Comparison of ENCODE assay signal across 8 mouse cellular contexts in genomic region chr8:91801839-91802238, GRCm38 (mm10). TPM values are rescaled to one million over a fixed set of nuclear protein-coding genes. Genes with fewer than 3 reads are reported as not detected.
A peak's percentile ranks its signal among the peaks of the same experiment; 100 is the strongest.
DNase-seq lines count a peak whose midpoint lies in the region; ATAC-seq and TF ChIP-seq lines count a peak whose summit lies in the region.

Gene Irx3, minus strand, starts transcription at chr8:91802067.

- peaks cover 49% of the 10 kb centered on the region for H3K4me1 ChIP-seq in megakaryocyte, embryonic 14.5 days
- H3K4me1 ChIP-seq in embryonic facial prominence, embryonic 10.5 days, result peaks cover 99% of the 10 kb centered on the region
- H3K4me1 ChIP-seq in lung, postnatal 0 days (ENCODE audit: insufficient read depth, low read depth, low read length), result 0 out of 2 replicates have a peak, but pooled peaks cover 4% of the 10 kb centered on the region
- H3K4me1 ChIP-seq in stomach, embryonic 15.5 days, result peaks cover 54% of the 10 kb centered on the region

- peak within 1 kb of the TSS; percentile 64 for H3K9ac ChIP-seq in lung, postnatal 0 days (replicated peaks; ENCODE audit: low read depth)
- peak within 1 kb of the TSS; percentile 39; the same call in 1 of the 2 replicates for H3K9ac ChIP-seq in stomach, embryonic 15.5 days

- TF ChIP-seq EP300 in lung, postnatal 0 days (IDR thresholded peaks at IDR 0.05), result no peak

- H3K4me3 ChIP-seq in megakaryocyte, embryonic 14.5 days (replicated peaks), result peak within 1 kb of the TSS; percentile 89
- H3K4me3 ChIP-seq in embryonic facial prominence, embryonic 10.5 days, result peak within 1 kb of the TSS; percentile 82
- peak within 1 kb of the TSS; percentile 72 for H3K4me3 ChIP-seq in lung, postnatal 0 days (ENCODE audit: low read depth, low read length)
- peak within 1 kb of the TSS; percentile 55 for H3K4me3 ChIP-seq in stomach, embryonic 15.5 days (replicated peaks)

- TF ChIP-seq CTCF in lung, postnatal 0 days (IDR thresholded peaks at IDR 0.05), result peak; percentile 25

- peak; percentile 93 for DNase-seq in embryonic facial prominence, embryonic 10.5 days (ENCODE audit: low spot score)
- DNase-seq in heart, adult 8-10 months (ENCODE audit: low spot score), result peak; percentile 86
- DNase-seq in kidney, adult 9 months, result peak; percentile 90
- peak; percentile 96 for DNase-seq in lung, postnatal 0 days (ENCODE audit: low spot score)
- no peak for DNase-seq in T-cell, adult 2 months (ENCODE audit: low spot score)

- H3K27ac ChIP-seq in embryonic facial prominence, embryonic 10.5 days (replicated peaks), result peak within 1 kb of the TSS; percentile 94
- peak within 1 kb of the TSS; percentile 90 for H3K27ac ChIP-seq in lung, postnatal 0 days (ENCODE audit: low read length)
- peak within 1 kb of the TSS; percentile 71 for H3K27ac ChIP-seq in stomach, embryonic 15.5 days

- H3K4me2 ChIP-seq in lung, postnatal 0 days (replicated peaks; ENCODE audit: low read depth, low read length), result peak within 1 kb of the TSS; percentile 92
- peak within 1 kb of the TSS; percentile 86 for H3K4me2 ChIP-seq in stomach, embryonic 15.5 days

- ATAC-seq in megakaryocyte, adult 5-6 weeks (ENCODE audit: poor library complexity, severe bottlenecking), result no peak
- ATAC-seq in lung, postnatal 0 days, result peak; percentile 85
- peak; percentile 53 for ATAC-seq in stomach, embryonic 15.5 days (ENCODE audit: insufficient read depth, low FRiP score, low read depth)

- H3K36me3 ChIP-seq in megakaryocyte, embryonic 14.5 days (replicated peaks; ENCODE audit: low read length), result no peaks in the 10 kb centered on the region
- H3K36me3 ChIP-seq in embryonic facial prominence, embryonic 10.5 days (replicated peaks), result peaks cover 7% of the 10 kb centered on the region
- H3K36me3 ChIP-seq in lung, postnatal 0 days (ENCODE audit: insufficient read depth, low read length), result no peaks in the 10 kb centered on the region
- no peaks in the 10 kb centered on the region for H3K36me3 ChIP-seq in stomach, embryonic 15.5 days

- H3K27me3 ChIP-seq in megakaryocyte, embryonic 14.5 days (replicated peaks), result peaks cover 98% of the 10 kb centered on the region
- peaks cover 100% of the 10 kb centered on the region for H3K27me3 ChIP-seq in embryonic facial prominence, embryonic 10.5 days (replicated peaks; ENCODE audit: low read depth, poor library complexity, severe bottlenecking)
- peaks cover 61% of the 10 kb centered on the region for H3K27me3 ChIP-seq in lung, postnatal 0 days (replicated peaks; ENCODE audit: insufficient read depth, low read length)
- peaks cover 94% of the 10 kb centered on the region for H3K27me3 ChIP-seq in stomach, embryonic 15.5 days (replicated peaks)

- peaks cover 9% of the 10 kb centered on the region for H3K9me3 ChIP-seq in megakaryocyte, embryonic 14.5 days
- no peaks in the 10 kb centered on the region for H3K9me3 ChIP-seq in embryonic facial prominence, embryonic 10.5 days
- H3K9me3 ChIP-seq in lung, postnatal 0 days (ENCODE audit: low read length), result no peaks in the 10 kb centered on the region
- H3K9me3 ChIP-seq in stomach, embryonic 15.5 days, result no peaks in the 10 kb centered on the region

- under 1% methylated on average over 33 of the region's 33 CpGs for WGBS in embryonic facial prominence, embryonic 10.5 days
- 4% methylated on average over 32 of the region's 33 CpGs for WGBS in lung, postnatal 0 days
- WGBS in stomach, embryonic 15.5 days, result under 1% methylated on average over 33 of the region's 33 CpGs

RNA-seq across cellular contexts. Expression of gene Irx3, which starts in this region (rescaled TPM):
- not detected in 2 replicates for polyA plus RNA-seq in megakaryocyte, embryonic 14.5 days (2012; ENCODE audit: insufficient read depth, low replicate concordance)
- total RNA-seq in megakaryocyte, adult 5-6 weeks (2015), result not detected in 2 replicates
- 0.22 TPM in 1 of 2 replicates, not detected in the other for total RNA-seq in megakaryocyte, adult 5-6 weeks (2017)
- 19.3 and 20.3 TPM in 2 replicates for polyA plus RNA-seq in embryonic facial prominence, embryonic 10.5 days (2016; fragmentation: Nextera tagmentation; extraction: Ambion mirVana)
- total RNA-seq in heart, adult 8-10 months (2022), result 10 to 100 TPM; 26.0 to 49.4 (median 32.2) TPM
- polyA plus RNA-seq in lung, postnatal 0 days (2015; fragmentation: Nextera tagmentation; extraction: Ambion mirVana), result 36.6 and 43.9 TPM in 2 replicates
- polyA plus RNA-seq in stomach, embryonic 15.5 days (2015; fragmentation: Nextera tagmentation; extraction: Ambion mirVana), result 2.8 and 4.0 TPM in 2 replicates

Comparison
In these comparisons a context has a peak if more than half of its experiments do, and no peak if none do; other contexts are left out.
1. RNA of gene Irx3 (total RNA-seq): 26.0 to 49.4 TPM in heart, adult 8-10 months; 0.22 TPM in megakaryocyte, adult 5-6 weeks; every median in the first group is over 10 times any median in the second.
2. Peak in every context shown above with its lines, with median percentiles within 50 percentile points of each other: H3K4me3 ChIP-seq and H3K27ac ChIP-seq.